ENCODE assay signal across 34 mouse cellular contexts in genomic region chr10:41249006-41249659, GRCm38 (mm10). TPM values are rescaled to one million over a fixed set of nuclear protein-coding genes. Genes with fewer than 3 reads are reported as not detected.
A peak's percentile ranks its signal among the peaks of the same experiment; 100 is the strongest.
DNase-seq lines count a peak whose midpoint lies in the region; ATAC-seq lines count a peak whose summit lies in the region.
"Had no signal": no experiment of that assay in that cellular context is flagged by ENCODE, and none has a peak within 500 bp of the region (broad histone marks: within the 10 kb centered on the region; RNA-seq: fewer than 3 reads in every experiment).

No protein-coding gene starts in this region.

- H3K4me1 ChIP-seq in midbrain, embryonic 11.5 days (ENCODE audit: control insufficient read depth, insufficient read depth, low read length): 0 out of 2 replicates have a peak, but pooled peaks cover 8% of the 10 kb centered on the region
- no peaks in the 10 kb centered on the region for H3K4me1 ChIP-seq in midbrain, embryonic 14.5 days (ENCODE audit: control insufficient read depth, insufficient read depth, low read length)
- peaks cover 14% of the 10 kb centered on the region for H3K4me1 ChIP-seq in liver, embryonic 11.5 days (replicated peaks; ENCODE audit: control insufficient read depth, insufficient read depth, low read length)
- H3K4me1 ChIP-seq in liver, embryonic 16.5 days (ENCODE audit: control insufficient read depth, low read depth, low read length): peaks cover 28% of the 10 kb centered on the region
- H3K4me1 ChIP-seq: limb, embryonic 15.5 days; lung, embryonic 15.5 days; neural tube, embryonic 15.5 days had no signal

- peak; percentile 68 for DNase-seq in midbrain, embryonic 11.5 days (ENCODE audit: low spot score, missing footprints)
- DNase-seq in midbrain, embryonic 14.5 days: no peak
- DNase-seq in liver, embryonic 11.5 days (ENCODE audit: low spot score): no peak
- no peak for DNase-seq in kidney, postnatal 14 days
- no peak for DNase-seq in gastrocnemius, adult 18-20 months (ENCODE audit: low spot score)
- no peak for DNase-seq in right cerebral cortex, postnatal 25 days
- DNase-seq: adrenal gland, adult 8-10 months; B cell, adult 2 months; cerebellum, adult 9-10 months; gastrocnemius, postnatal 10 days; heart, postnatal 36 days; kidney, adult 9 months; kidney, postnatal 10 days; layer of hippocampus, adult 9-11 months; spleen, adult 18-20 months; thymus, adult 2 months; thymus, postnatal 36 days had no signal

- no peak overlapping the region for H3K4me2 ChIP-seq in midbrain, embryonic 11.5 days
- H3K4me2 ChIP-seq in midbrain, embryonic 14.5 days (ENCODE audit: low read length): no peak overlapping the region
- H3K4me2 ChIP-seq in liver, embryonic 11.5 days: no peak overlapping the region
- no peak overlapping the region for H3K4me2 ChIP-seq in liver, embryonic 16.5 days (ENCODE audit: low read depth, low read length)
- H3K4me2 ChIP-seq: heart, embryonic 15.5 days; hindbrain, embryonic 14.5 days; limb, embryonic 15.5 days; lung, embryonic 15.5 days; midbrain, embryonic 12.5 days; neural tube, embryonic 15.5 days had no signal

- H3K9me3 ChIP-seq in midbrain, embryonic 11.5 days (ENCODE audit: control insufficient read depth, low read length): no peaks in the 10 kb centered on the region
- H3K9me3 ChIP-seq in midbrain, embryonic 14.5 days (ENCODE audit: control insufficient read depth, low read length): no peaks in the 10 kb centered on the region
- H3K9me3 ChIP-seq in liver, embryonic 11.5 days (ENCODE audit: control insufficient read depth, low read length): no peaks in the 10 kb centered on the region
- no peaks in the 10 kb centered on the region for H3K9me3 ChIP-seq in liver, embryonic 16.5 days (replicated peaks; ENCODE audit: control insufficient read depth, low read length)
- H3K9me3 ChIP-seq: heart, embryonic 10.5 days; heart, embryonic 15.5 days; limb, embryonic 10.5 days; limb, embryonic 15.5 days; lung, embryonic 15.5 days; midbrain, embryonic 12.5 days; neural tube, embryonic 15.5 days had no signal

- WGBS in midbrain, embryonic 11.5 days: 92% methylated on average over 8 of the region's 8 CpGs
- WGBS in midbrain, embryonic 14.5 days: 95% methylated on average over 8 of the region's 8 CpGs
- WGBS in liver, embryonic 11.5 days: 86% methylated on average over 8 of the region's 8 CpGs
- 64% methylated on average over 8 of the region's 8 CpGs for WGBS in liver, embryonic 16.5 days (ENCODE audit: insufficient replicate concordance)

- no peaks in the 10 kb centered on the region for H3K27me3 ChIP-seq in midbrain, embryonic 11.5 days (ENCODE audit: control insufficient read depth, insufficient read depth, low read length)
- H3K27me3 ChIP-seq in midbrain, embryonic 14.5 days (ENCODE audit: control insufficient read depth, insufficient read depth, low read length): no peaks in the 10 kb centered on the region
- no peaks in the 10 kb centered on the region for H3K27me3 ChIP-seq in liver, embryonic 11.5 days (replicated peaks; ENCODE audit: control insufficient read depth, insufficient read depth, low read length)
- H3K27me3 ChIP-seq in liver, embryonic 16.5 days (ENCODE audit: control insufficient read depth, insufficient read depth, low read depth, low read length): no peaks in the 10 kb centered on the region
- H3K27me3 ChIP-seq: heart, embryonic 15.5 days; limb, embryonic 15.5 days; lung, embryonic 15.5 days; midbrain, embryonic 12.5 days; neural tube, embryonic 15.5 days had no signal

- no peak overlapping the region for H3K4me3 ChIP-seq in midbrain, embryonic 11.5 days (ENCODE audit: low read depth, low read length)
- H3K4me3 ChIP-seq in midbrain, embryonic 14.5 days (replicated peaks; ENCODE audit: low read depth, low read length): no peak overlapping the region
- H3K4me3 ChIP-seq in liver, embryonic 11.5 days (ENCODE audit: low read depth, low read length): no peak overlapping the region
- no peak overlapping the region for H3K4me3 ChIP-seq in liver, embryonic 16.5 days (ENCODE audit: low read depth, low read length)
- H3K4me3 ChIP-seq: heart, embryonic 10.5 days; heart, embryonic 15.5 days; limb, embryonic 10.5 days; limb, embryonic 15.5 days; lung, embryonic 15.5 days; midbrain, embryonic 12.5 days; neural tube, embryonic 15.5 days had no signal

- no peak overlapping the region for H3K9ac ChIP-seq in midbrain, embryonic 11.5 days (ENCODE audit: low read length)
- no peak overlapping the region for H3K9ac ChIP-seq in midbrain, embryonic 14.5 days (replicated peaks; ENCODE audit: low read length)
- H3K9ac ChIP-seq in liver, embryonic 11.5 days (ENCODE audit: low read depth, low read length): no peak overlapping the region
- H3K9ac ChIP-seq in liver, embryonic 16.5 days (ENCODE audit: low read depth, low read length): peak overlapping the region; percentile 21; the same call in 1 of the 2 replicates
- H3K9ac ChIP-seq: heart, embryonic 15.5 days; hindbrain, embryonic 14.5 days; limb, embryonic 15.5 days; lung, embryonic 15.5 days; midbrain, embryonic 12.5 days; neural tube, embryonic 15.5 days had no signal

- no peaks in the 10 kb centered on the region for H3K36me3 ChIP-seq in midbrain, embryonic 11.5 days (ENCODE audit: control insufficient read depth, insufficient read depth, low read length)
- peaks cover 18% of the 10 kb centered on the region; the same call in 1 of the 2 replicates for H3K36me3 ChIP-seq in midbrain, embryonic 14.5 days (ENCODE audit: control insufficient read depth, insufficient read depth, low read length)
- H3K36me3 ChIP-seq in liver, embryonic 11.5 days (ENCODE audit: control insufficient read depth, insufficient read depth, low read length): no peaks in the 10 kb centered on the region
- H3K36me3 ChIP-seq in liver, embryonic 16.5 days (ENCODE audit: control insufficient read depth, insufficient read depth): no peaks in the 10 kb centered on the region

- H3K27ac ChIP-seq in midbrain, embryonic 11.5 days (ENCODE audit: low read depth, low read length): no peak overlapping the region
- no peak overlapping the region for H3K27ac ChIP-seq in midbrain, embryonic 14.5 days (replicated peaks; ENCODE audit: low read depth, low read length)
- no peak overlapping the region; the same call in 1 of the 2 replicates for H3K27ac ChIP-seq in liver, embryonic 11.5 days (ENCODE audit: low read depth, low read length)
- peak overlapping the region; percentile 64 for H3K27ac ChIP-seq in liver, embryonic 16.5 days (ENCODE audit: low read length)
- H3K27ac ChIP-seq: heart, embryonic 10.5 days; heart, embryonic 15.5 days; hindbrain, embryonic 14.5 days; limb, embryonic 15.5 days; lung, embryonic 15.5 days; midbrain, embryonic 12.5 days; neural tube, embryonic 15.5 days had no signal

- ATAC-seq in midbrain, embryonic 11.5 days (ENCODE audit: low FRiP score): no peak
- ATAC-seq in midbrain, embryonic 14.5 days (ENCODE audit: low FRiP score, low TSS enrichment): no peak
- 0 out of 2 replicates have a peak, but pooled peaks have one; percentile 31 for ATAC-seq in erythroblast, adult 5-6 weeks (replicated peaks; ENCODE audit: low FRiP score, poor library complexity, severe bottlenecking)
- peak; percentile 68; the same call in 1 of the 2 replicates for ATAC-seq in liver, embryonic 11.5 days (replicated peaks; ENCODE audit: low FRiP score)
- ATAC-seq in liver, embryonic 16.5 days (ENCODE audit: low read depth): peak; percentile 65
- ATAC-seq: activated CD4-positive, CD25-positive, alpha-beta regulatory T cell, adult 4 months; forebrain, embryonic 14.5 days; intestine, postnatal 0 days had no signal

RNA-seq across cellular contexts. Expression of gene Fig4, which starts 53.9 kb away (rescaled TPM):
- polyA plus RNA-seq in midbrain, embryonic 11.5 days (2014; fragmentation: Nextera tagmentation; extraction: Ambion mirVana): 22.4 and 25.2 TPM in 2 replicates
- polyA plus RNA-seq in midbrain, embryonic 14.5 days (2014; fragmentation: Nextera tagmentation; extraction: Ambion mirVana): 26.9 and 33.9 TPM in 2 replicates
- 12.7 and 25.4 TPM in 2 replicates for total RNA-seq in erythroblast, adult 5-6 weeks (2015; ENCODE audit: low replicate concordance)
- 13.5 and 17.9 TPM in 2 replicates for total RNA-seq in erythroblast, adult 5-6 weeks (2017; ENCODE audit: low replicate concordance)
- polyA plus RNA-seq in liver, embryonic 11.5 days (2014; fragmentation: Nextera tagmentation; extraction: Ambion mirVana): 19.2 and 20.8 TPM in 2 replicates
- polyA plus RNA-seq in liver, embryonic 16.5 days (2015; fragmentation: Nextera tagmentation; extraction: Ambion mirVana): 7.0 and 7.5 TPM in 2 replicates
- 1 to 10 TPM; 7.3 to 7.6 TPM for total RNA-seq in gastrocnemius, adult 18-20 months (2021)

RNA-seq across cellular contexts. Expression of gene Ak9, which starts 54.6 kb away (rescaled TPM):
- not detected in 2 replicates for polyA plus RNA-seq in midbrain, embryonic 11.5 days (2014; fragmentation: Nextera tagmentation; extraction: Ambion mirVana)
- polyA plus RNA-seq in midbrain, embryonic 14.5 days (2014; fragmentation: Nextera tagmentation; extraction: Ambion mirVana): 0.08 and 0.12 TPM in 2 replicates
- total RNA-seq in erythroblast, adult 5-6 weeks (2015; ENCODE audit: low replicate concordance): not detected in 2 replicates
- total RNA-seq in erythroblast, adult 5-6 weeks (2017; ENCODE audit: low replicate concordance): 0.17 TPM in 1 of 2 replicates, not detected in the other
- not detected in 2 replicates for polyA plus RNA-seq in liver, embryonic 11.5 days (2014; fragmentation: Nextera tagmentation; extraction: Ambion mirVana)
- polyA plus RNA-seq in liver, embryonic 16.5 days (2015; fragmentation: Nextera tagmentation; extraction: Ambion mirVana): not detected in 2 replicates
- not detected for total RNA-seq in gastrocnemius, adult 18-20 months (2021)
- total RNA-seq: common myeloid progenitor, adult 5-6 weeks; gastrocnemius, postnatal 10 days; granulocyte monocyte progenitor cell, adult 5-6 weeks; heart, postnatal 36 days; megakaryocyte progenitor cell, adult 5-6 weeks; monocyte, adult 5-6 weeks had no signal
- polyA plus RNA-seq: intestine, postnatal 0 days; limb, embryonic 10.5 days; limb, embryonic 15.5 days; midbrain, embryonic 12.5 days had no signal

Comparison
In these comparisons a context has a peak if more than half of its experiments do, and no peak if none do; other contexts are left out.
1. ATAC-seq: peak in erythroblast, adult 5-6 weeks (single experiment), liver, embryonic 11.5 days (single experiment) and liver, embryonic 16.5 days (single experiment); none in midbrain, embryonic 11.5 days (single experiment) and midbrain, embryonic 14.5 days (single experiment).